Mouse (Mus musculus) cortical plate, adult 2 months (tissue): ENCODE measurements around the gene Rxfp2.

Experiments used
- CTCF ChIP-seq: fragments of 200-500 bp; IDR thresholded peaks from 2 replicates; pipeline ENCODE4 v1.5.1; 2011; ENCODE audit warnings: mild to moderate bottlenecking, control low read depth, low read length; ENCODE audit not compliant: insufficient read depth; ENCODE audit errors: extremely low read depth
- POLR2A ChIP-seq: fragments of 200-500 bp; IDR thresholded peaks from 2 replicates; pipeline ENCODE4 v1.6.1; 2011; ENCODE audit warnings: mild to moderate bottlenecking, low read length, control low read depth; ENCODE audit not compliant: insufficient read depth; ENCODE audit errors: extremely low read depth

DNA sequence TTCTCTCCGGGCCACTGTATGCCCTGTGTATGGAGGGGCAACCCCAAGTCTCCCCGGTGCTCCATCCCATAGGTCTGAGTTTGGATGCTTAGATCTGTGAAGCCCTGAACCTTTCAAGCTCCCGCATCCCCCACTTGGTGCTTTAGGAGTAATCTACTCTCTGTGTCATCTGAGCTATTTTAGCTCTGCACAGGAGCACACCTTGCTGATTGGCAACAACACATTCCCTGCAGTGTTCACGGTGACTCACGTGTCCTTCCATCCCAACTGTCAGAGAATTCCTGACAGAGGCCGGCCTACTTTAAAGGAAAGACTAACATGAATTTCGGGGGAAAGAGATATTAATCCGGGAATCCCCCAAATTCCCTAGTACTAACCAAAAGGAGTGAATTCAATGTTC lies 102.2 kb downstream of the Rxfp2 start:
- TF ChIP-seq CTCF (no peak), POLR2A (no peak)
